Mouse (Mus musculus) urinary bladder, postnatal 25 days (tissue): Measurements from ENCODE around the gene Proser3.

Source experiments
- DNase-seq: peaks from one replicate; pipeline ENCODE4 v3.0.0; 2022; ENCODE audit warnings: low spot score

The Proser3 gene

GRCm38 (mm10) chr7:30552102-30553020, at the start of gene Proser3, which contains the start of gene Hspb6:
Gene Proser3, minus strand, starts transcription at chr7:30552299.
Gene Hspb6, plus strand, starts transcription at chr7:30552178.
- DNase-seq: peak; percentile 91

GRCm38 (mm10) chr7:30600651-30601050, 48.6 kb upstream of the Proser3 start:
- peak; percentile 72 for DNase-seq

GRCm38 (mm10) chr7:30599933-30600353, 47.8 kb upstream of the Proser3 start:
- DNase-seq: peak; percentile 81

GRCm38 (mm10) chr7:30598786-30599185, 46.7 kb upstream of the Proser3 start, which contains the start of gene Zbtb32:
Gene Zbtb32, minus strand, starts transcription at chr7:30598909.
- DNase-seq: no peak

GRCm38 (mm10) chr7:30596811-30597210, 44.7 kb upstream of the Proser3 start:
- DNase-seq: no peak

DNA sequence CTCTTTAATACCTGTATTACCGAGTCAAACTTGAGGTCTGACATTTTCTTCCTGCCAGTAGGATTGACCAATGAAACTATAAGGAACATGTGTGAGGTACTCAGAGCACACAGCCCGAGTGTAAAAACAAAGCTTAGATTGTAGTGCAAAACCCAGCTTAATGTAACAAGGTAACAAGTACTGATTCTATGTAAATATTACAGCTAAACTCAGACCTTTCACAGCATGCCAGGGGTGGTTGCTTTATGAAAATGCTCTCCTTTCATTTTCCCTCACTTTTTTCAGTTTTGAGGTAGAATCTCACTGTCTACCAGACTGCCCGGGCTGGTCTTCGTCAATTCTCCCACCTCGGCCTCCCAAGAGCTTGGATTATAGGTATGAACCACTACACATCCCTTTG, 44.0 kb upstream of the Proser3 start:
- DNase-seq: no peak

- DNase-seq: no peak
These were observed 42.5 kb upstream of the Proser3 start for GRCm38 (mm10) chr7:30594510-30595024.

GRCm38 (mm10) chr7:30593579-30594509, 41.7 kb upstream of the Proser3 start:
- no peak for DNase-seq

GRCm38 (mm10) chr7:30592772-30593423, 40.8 kb upstream of the Proser3 start:
- no peak for DNase-seq

DNA sequence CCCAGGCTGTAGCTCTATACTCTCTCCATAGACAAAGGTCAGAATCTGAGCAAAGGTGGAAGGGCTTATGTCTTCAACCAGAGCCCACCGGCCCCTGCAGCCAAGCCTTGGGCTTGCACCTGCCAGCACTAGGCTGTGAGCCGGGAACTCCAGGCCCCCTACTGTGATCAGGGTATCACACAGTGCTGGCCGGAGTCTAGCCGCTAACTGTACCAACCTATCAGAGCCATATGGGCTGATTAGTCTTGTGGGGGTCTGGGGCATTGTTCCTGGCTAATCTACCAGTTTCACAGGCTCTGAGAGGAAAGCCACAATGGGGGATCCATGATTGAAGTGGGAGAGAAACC, 39.5 kb upstream of the Proser3 start:
- no peak for DNase-seq

DNA sequence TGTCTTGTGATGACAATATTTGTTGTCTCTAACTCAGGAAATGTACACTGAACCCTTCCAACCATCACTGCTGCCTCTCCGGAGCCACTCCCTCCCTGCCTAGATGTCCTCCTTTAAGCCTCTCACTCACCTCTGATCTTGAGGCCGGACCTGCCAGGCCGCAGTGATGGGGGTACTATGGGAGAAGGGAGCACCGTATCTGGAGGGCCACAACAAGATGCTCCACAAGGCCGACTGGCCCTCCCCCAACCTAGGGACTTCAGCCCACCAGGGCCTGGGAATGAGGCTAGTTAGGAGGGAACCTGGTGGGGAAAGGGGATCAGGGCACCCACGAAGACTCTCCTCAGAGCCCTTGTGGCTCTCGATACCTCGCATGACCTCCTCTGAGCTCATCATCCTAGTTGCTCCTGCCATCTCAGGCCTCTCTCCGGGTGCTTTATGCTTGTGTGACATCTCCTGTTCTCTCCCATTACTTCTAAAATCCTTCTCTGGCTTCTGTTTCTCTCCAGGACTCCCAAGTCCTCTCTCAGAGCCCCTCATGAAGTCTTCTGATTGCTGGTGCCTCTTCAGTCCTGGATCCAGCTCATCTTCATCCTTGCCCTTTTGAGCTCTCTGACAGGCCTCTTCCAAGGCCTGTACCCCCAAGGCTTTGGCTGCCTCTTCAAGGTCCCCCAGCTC, 39.0 kb upstream of the Proser3 start:
- no peak for DNase-seq

- peak; percentile 86 for DNase-seq
These were observed 37.6 kb upstream of the Proser3 start for GRCm38 (mm10) chr7:30589435-30590301.

DNA sequence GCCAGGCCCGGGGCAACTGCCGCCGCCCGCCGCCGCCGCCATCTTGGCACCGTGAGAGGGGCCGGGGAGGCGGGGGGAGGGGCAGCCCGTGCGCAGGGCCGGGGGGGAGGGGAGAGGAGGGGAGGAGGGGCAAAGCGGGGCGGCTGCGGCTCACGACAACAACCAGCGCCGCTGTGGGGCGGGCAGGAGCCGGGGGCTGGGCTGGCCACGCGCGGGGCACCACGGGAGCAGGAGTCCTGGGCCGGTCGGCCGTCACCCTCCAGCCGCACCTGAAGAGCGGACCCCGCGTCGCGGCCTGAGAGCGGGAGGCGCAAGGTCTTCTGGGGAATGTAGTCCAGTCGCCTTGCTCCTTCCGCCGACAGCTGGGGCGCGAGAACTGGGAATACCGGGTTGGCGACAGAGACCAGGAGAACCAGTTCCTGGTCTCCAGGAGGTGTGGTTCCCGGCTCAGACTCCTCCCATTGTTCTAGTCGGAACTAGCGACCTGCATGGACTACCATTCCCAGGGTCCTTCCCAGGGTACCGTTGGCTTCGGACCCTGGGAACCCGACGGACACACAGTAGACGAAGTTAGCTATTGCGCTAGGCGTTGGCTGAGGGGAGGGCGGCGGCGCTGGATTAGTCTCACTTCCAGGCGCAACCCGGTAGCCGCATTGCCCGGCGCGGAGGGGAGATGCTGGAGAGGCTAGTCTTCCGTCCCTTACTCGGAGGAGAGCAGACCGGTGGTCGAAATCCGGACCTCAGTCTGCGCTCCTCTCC, 36.8 kb upstream of the Proser3 start, which contains the start of gene Kmt2b:
TSS of gene Kmt2b (minus strand) at position 51 of the 759 bp plus-strand sequence.
- DNase-seq: peak; percentile 86

- DNase-seq: no peak
These were observed 36.0 kb upstream of the Proser3 start for GRCm38 (mm10) chr7:30587842-30588667.

- no peak for DNase-seq
These were observed 34.4 kb upstream of the Proser3 start for GRCm38 (mm10) chr7:30586455-30587020.

DNA sequence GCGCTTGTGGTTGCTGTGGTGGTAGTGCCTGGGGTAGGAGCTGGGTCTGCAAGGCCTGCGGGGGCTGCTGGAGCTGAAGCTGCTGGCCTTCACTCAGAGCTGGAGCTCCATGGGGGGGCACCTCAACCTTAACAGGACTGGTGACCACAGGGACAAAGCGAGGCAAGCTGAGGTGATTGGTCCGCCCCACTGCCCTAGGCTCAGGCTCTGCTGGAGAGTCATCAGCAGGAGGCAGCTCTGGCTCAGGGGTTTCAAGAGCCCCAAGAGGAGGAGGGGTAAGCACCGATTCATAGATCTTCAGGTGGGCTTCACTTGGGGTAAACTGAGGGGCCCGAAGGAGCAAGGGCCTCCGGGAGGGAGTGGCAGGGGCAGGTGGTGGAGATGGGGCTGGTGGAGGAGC, 33.1 kb upstream of the Proser3 start:
- DNase-seq: no peak

DNA sequence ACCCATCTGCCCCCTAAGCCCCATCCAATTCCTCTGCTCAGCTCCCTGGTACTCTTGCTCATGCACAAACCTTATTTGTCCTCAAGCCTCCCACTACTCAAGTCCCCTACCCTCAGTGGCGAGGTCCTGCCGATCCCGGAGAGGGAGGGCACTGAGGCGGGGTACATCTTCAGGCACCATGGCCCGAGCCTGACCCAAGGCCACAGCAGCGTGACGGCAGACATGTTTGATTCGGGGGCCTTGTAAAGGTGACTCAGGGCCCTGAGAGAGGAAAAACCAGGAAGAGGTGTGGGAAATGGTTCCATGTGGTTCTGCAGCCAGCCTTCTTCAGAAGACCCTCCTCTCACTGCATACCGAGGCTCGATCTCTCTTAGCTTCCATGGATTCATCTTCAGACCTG, 32.2 kb upstream of the Proser3 start:
- no peak for DNase-seq

DNA sequence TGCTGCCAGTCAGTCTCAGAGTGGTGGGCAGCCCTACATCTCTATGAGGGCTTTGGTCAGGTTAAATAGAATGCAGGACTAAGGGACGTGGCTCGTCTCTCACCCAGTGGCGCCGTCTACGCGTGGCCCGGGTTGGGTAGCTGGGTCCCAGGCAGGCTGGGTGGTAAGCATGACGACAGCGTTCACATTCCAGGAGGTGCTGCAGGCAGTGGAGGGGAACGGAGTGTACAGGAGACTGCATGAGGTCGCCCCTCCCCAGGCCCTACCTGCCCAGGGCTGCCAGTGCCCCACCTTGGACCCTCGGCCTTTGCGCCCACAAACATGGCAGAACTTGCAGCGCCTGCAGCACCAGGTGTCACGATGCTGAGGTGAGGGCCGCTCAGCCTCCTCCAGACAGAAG, 29.4 kb upstream of the Proser3 start:
- no peak for DNase-seq
